Mouse (Mus musculus): ENCODE data around the gene Lamb3. TPM values are rescaled to one million over a fixed set of nuclear protein-coding genes. Genes with fewer than 3 reads are reported as not detected.

Lamb3 gene
- total and polyA plus RNA-seq, 3 experiments: 10.1 to 14.6 (median 12.3) TPM

- H3K4me2 ChIP-seq (ENCODE audit: insufficient read depth, low read depth, poor library complexity, severe bottlenecking): no peak overlapping the region
- in situ Hi-C loops (cut with MboI; ENCODE audit: low pct_ligation_motif_present, low pct_unique_long_range_greater_than_20kb, low sequenced_read_pairs) (no loop called here), dilution Hi-C loops (cut with MboI; ENCODE audit: extremely low pct_ligation_motif_present, extremely low pct_unique_long_range_greater_than_20kb, low sequenced_read_pairs) (no loop called here)
- H3K9me3 ChIP-seq (replicated peaks; ENCODE audit: low read length): no peaks in the 10 kb centered on the region
- H3K79me2 ChIP-seq (replicated peaks; ENCODE audit: control insufficient read depth, extremely low read depth, insufficient read depth, poor library complexity, severe bottlenecking): no peaks in the 10 kb centered on the region
- no peak overlapping the region for H3K9ac ChIP-seq (ENCODE audit: insufficient read depth, low read depth)
- no peak overlapping the region for H3K4me3 ChIP-seq (replicated peaks in 1 of 3; ENCODE audit: low read depth in 2 of 3, low read length in 2 of 3, poor library complexity in 1 of 3)
- no peaks in the 10 kb centered on the region for H3K36me3 ChIP-seq (replicated peaks in 1 of 2; ENCODE audit: control insufficient read depth in 1 of 2, insufficient read depth in 1 of 2, low read length in 1 of 2)
- no peak for DNase-seq (ENCODE audit: extremely low read depth)
- no peaks in the 10 kb centered on the region for H3K27me3 ChIP-seq (replicated peaks)
- no peak overlapping the region for H3K27ac ChIP-seq (ENCODE audit: insufficient read depth, low read depth)
- TF ChIP-seq GABPA (IDR thresholded peaks at IDR 0.05; ENCODE audit: insufficient replicate concordance, low read depth, low read length) (no peak), SIN3A (IDR thresholded peaks at IDR 0.05; ENCODE audit: low read length) (no peak), IRF4 (IDR thresholded peaks at IDR 0.05; ENCODE audit: low read depth, low read length) (no peak), CTCF (conservative IDR thresholded peaks at IDR 0.05 in 1 of 2, IDR thresholded peaks at IDR 0.05 in 1 of 2; ENCODE audit: low read depth in 2 of 2, low read length in 2 of 2) (no peak), ZC3H11A (IDR thresholded peaks at IDR 0.05; ENCODE audit: low read depth, low read length) (no peak), MAFK (IDR thresholded peaks at IDR 0.05; ENCODE audit: insufficient replicate concordance, low read length) (no peak), CHD2 (IDR thresholded peaks at IDR 0.05; ENCODE audit: low read length) (no peak), POLR2A (IDR thresholded peaks at IDR 0.05; ENCODE audit: low read depth, low read length) (no peak), TCF12 (IDR thresholded peaks at IDR 0.05; ENCODE audit: low read depth, low read length) (no peak), BHLHE40 (IDR thresholded peaks at IDR 0.05; ENCODE audit: low read depth, low read length) (no peak), EP300 (IDR thresholded peaks at IDR 0.05; ENCODE audit: low read length) (no peak), ZKSCAN1 (IDR thresholded peaks at IDR 0.05; ENCODE audit: borderline replicate concordance, low read depth, low read length) (no peak), RAD21 (IDR thresholded peaks at IDR 0.05; ENCODE audit: low read depth, low read length) (no peak), RCOR1 (conservative IDR thresholded peaks at IDR 0.05; ENCODE audit: low read depth, low read length) (no peak), MAZ (IDR thresholded peaks at IDR 0.05; ENCODE audit: low read depth, low read length) (no peak), USF1 (IDR thresholded peaks at IDR 0.05; ENCODE audit: low read depth, low read length) (no peak), E2F4 (IDR thresholded peaks at IDR 0.05; ENCODE audit: insufficient replicate concordance, low read depth, low read length) (no peak), NELFE (IDR thresholded peaks at IDR 0.05; ENCODE audit: low read depth, low read length) (no peak), UBTF (IDR thresholded peaks at IDR 0.05; ENCODE audit: low read depth, low read length) (no peak)
- peaks cover 0 to 15% of the 10 kb centered on the region in 2 experiments; a peak in 2 of 4 replicates for H3K4me1 ChIP-seq (ENCODE audit: control insufficient read depth in 1 of 2, insufficient read depth in 2 of 2)
Measured at GRCm38 (mm10) chr1:193306832-193307231, 99.3 kb downstream of the Lamb3 start.

GRCm38 (mm10) chr1:193309785-193310518, 102.5 kb downstream of the Lamb3 start:
- in situ Hi-C loops (cut with MboI; ENCODE audit: low pct_ligation_motif_present, low pct_unique_long_range_greater_than_20kb, low sequenced_read_pairs): no loop called here
- Histone ChIP-seq H3K79me2 (replicated peaks; ENCODE audit: control insufficient read depth, extremely low read depth, insufficient read depth, poor library complexity, severe bottlenecking) (no peaks in the 10 kb centered on the region), H3K36me3 (replicated peaks in 1 of 2; ENCODE audit: control insufficient read depth in 1 of 2, insufficient read depth in 1 of 2, low read length in 1 of 2) (no peaks in the 10 kb centered on the region), H3K4me1 (ENCODE audit: control insufficient read depth in 1 of 2, insufficient read depth in 2 of 2) (peaks cover 0 to 4% of the 10 kb centered on the region in 2 experiments; a peak in 1 of 4 replicates), H3K9ac (ENCODE audit: insufficient read depth, low read depth) (no peak overlapping the region), H3K27me3 (replicated peaks) (no peaks in the 10 kb centered on the region), H3K4me2 (ENCODE audit: insufficient read depth, low read depth, poor library complexity, severe bottlenecking) (no peak overlapping the region), H3K4me3 (replicated peaks in 1 of 3; ENCODE audit: low read depth in 2 of 3, low read length in 2 of 3, poor library complexity in 1 of 3) (no peak overlapping the region), H3K9me3 (replicated peaks; ENCODE audit: low read length) (no peaks in the 10 kb centered on the region), H3K27ac (ENCODE audit: insufficient read depth, low read depth) (no peak overlapping the region)
- dilution Hi-C loops (cut with MboI; ENCODE audit: extremely low pct_ligation_motif_present, extremely low pct_unique_long_range_greater_than_20kb, low sequenced_read_pairs): no loop called here
- TF ChIP-seq MEF2A (IDR thresholded peaks at IDR 0.05; ENCODE audit: borderline replicate concordance, low read depth, low read length) (no peak), JUN (IDR thresholded peaks at IDR 0.05; ENCODE audit: insufficient read depth, low read depth, low read length) (no peak), NRF1 (IDR thresholded peaks at IDR 0.05; ENCODE audit: low read depth, low read length) (no peak), MXI1 (IDR thresholded peaks at IDR 0.05; ENCODE audit: low read depth, low read length) (no peak), POLR2A (IDR thresholded peaks at IDR 0.05; ENCODE audit: low read depth, low read length) (no peak), USF2 (conservative IDR thresholded peaks at IDR 0.05; ENCODE audit: low read depth, low read length) (no peak), GABPA (IDR thresholded peaks at IDR 0.05; ENCODE audit: insufficient replicate concordance, low read depth, low read length) (no peak), KAT2A (IDR thresholded peaks at IDR 0.05; ENCODE audit: insufficient replicate concordance, low read length) (no peak), RCOR1 (conservative IDR thresholded peaks at IDR 0.05; ENCODE audit: low read depth, low read length) (no peak), MAZ (IDR thresholded peaks at IDR 0.05; ENCODE audit: low read depth, low read length) (no peak), ZNF384 (IDR thresholded peaks at IDR 0.05; ENCODE audit: low read depth, low read length) (no peak), MYC (IDR thresholded peaks at IDR 0.05; ENCODE audit: low read depth, low read length) (no peak), ZC3H11A (IDR thresholded peaks at IDR 0.05; ENCODE audit: low read depth, low read length) (no peak), MAX (IDR thresholded peaks at IDR 0.05; ENCODE audit: low read length) (no peak), NELFE (IDR thresholded peaks at IDR 0.05; ENCODE audit: low read depth, low read length) (no peak), ETS1 (conservative IDR thresholded peaks at IDR 0.05; ENCODE audit: low read depth, low read length) (no peak), CTCF (conservative IDR thresholded peaks at IDR 0.05 in 1 of 2, IDR thresholded peaks at IDR 0.05 in 1 of 2; ENCODE audit: low read depth in 2 of 2, low read length in 2 of 2) (no peak)
- no peak for DNase-seq (ENCODE audit: extremely low read depth)

Data from CH12.LX (cell line).